Mouse (Mus musculus) retina, postnatal 1 day (tissue): Measurements from ENCODE around the gene Gdpd5.

Experiments
- DNase-seq: peaks from one replicate; pipeline ENCODE4 v3.0.0-alpha.2; 2012

The Gdpd5 gene

GRCm38 (mm10) chr7:99381214-99382087 is at the start of gene Gdpd5:
Gdpd5 (plus strand) TSS chr7:99381414.
- DNase-seq, result peak; percentile 99

GRCm38 (mm10) chr7:99332774-99333480 is 48.3 kb upstream of the Gdpd5 start:
- DNase-seq, result peak; percentile 80

GRCm38 (mm10) chr7:99340736-99341135 is 40.5 kb upstream of the Gdpd5 start:
- no peak for DNase-seq

- no peak for DNase-seq
Measured at GRCm38 (mm10) chr7:99343577-99343976, 37.6 kb upstream of the Gdpd5 start.

DNA sequence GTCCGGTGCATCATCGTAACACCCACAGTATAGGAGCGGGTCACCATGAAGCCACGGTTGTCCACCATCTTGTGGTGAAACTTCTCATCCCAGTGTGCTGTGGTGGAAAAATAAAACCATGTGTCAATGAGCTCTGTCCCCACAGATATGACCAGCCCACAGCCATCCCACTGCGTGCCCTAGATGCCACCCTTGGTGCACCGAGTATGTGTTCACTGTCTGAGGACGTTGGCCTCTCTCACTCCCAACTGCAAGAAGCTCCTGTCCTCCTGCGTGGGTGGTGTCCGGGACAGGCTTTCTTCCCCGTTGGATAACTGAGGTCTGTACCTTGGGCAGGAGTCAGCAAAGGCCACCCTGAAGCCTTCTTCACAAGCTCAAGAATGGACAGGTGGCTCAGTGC is 33.9 kb upstream of the Gdpd5 start:
- DNase-seq, result no peak

GRCm38 (mm10) chr7:99348883-99349282 is 32.3 kb upstream of the Gdpd5 start:
- no peak for DNase-seq

- DNase-seq, result no peak
Measured at GRCm38 (mm10) chr7:99349782-99350720, 31.2 kb upstream of the Gdpd5 start.

GRCm38 (mm10) chr7:99351104-99351801 is 30.0 kb upstream of the Gdpd5 start:
- peak; percentile 65 for DNase-seq

GRCm38 (mm10) chr7:99351802-99352517 is 29.3 kb upstream of the Gdpd5 start:
- peak; percentile 80 for DNase-seq

GRCm38 (mm10) chr7:99352526-99353400 is 28.5 kb upstream of the Gdpd5 start, which contains the start of gene Serpinh1:
Serpinh1 (minus strand) TSS chr7:99353239.
- DNase-seq, result peak; percentile 84

GRCm38 (mm10) chr7:99355731-99356131 is 25.5 kb upstream of the Gdpd5 start:
- peak; percentile 75 for DNase-seq

- DNase-seq, result no peak
Measured at GRCm38 (mm10) chr7:99356244-99356930, 24.8 kb upstream of the Gdpd5 start.

DNA sequence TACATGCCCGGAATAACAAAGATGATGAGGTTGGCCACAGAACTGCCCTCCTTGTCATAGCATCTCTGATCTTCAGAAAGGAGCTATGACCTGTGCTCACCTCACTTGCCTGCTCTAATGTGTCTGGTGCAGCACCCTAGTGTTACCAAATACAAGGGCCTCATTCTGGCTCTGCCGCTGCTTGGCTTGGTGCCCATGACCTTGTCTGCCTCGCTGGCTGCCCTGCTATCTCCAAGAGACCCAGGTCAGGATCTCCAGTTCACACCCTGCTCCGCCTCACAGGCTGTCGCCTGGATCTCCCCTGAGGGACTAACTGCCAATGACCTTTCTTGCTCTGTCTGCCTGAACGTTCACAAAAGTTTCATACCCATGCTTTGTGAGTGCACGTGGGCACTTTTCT is 24.0 kb upstream of the Gdpd5 start:
- peak; percentile 50 for DNase-seq

DNA sequence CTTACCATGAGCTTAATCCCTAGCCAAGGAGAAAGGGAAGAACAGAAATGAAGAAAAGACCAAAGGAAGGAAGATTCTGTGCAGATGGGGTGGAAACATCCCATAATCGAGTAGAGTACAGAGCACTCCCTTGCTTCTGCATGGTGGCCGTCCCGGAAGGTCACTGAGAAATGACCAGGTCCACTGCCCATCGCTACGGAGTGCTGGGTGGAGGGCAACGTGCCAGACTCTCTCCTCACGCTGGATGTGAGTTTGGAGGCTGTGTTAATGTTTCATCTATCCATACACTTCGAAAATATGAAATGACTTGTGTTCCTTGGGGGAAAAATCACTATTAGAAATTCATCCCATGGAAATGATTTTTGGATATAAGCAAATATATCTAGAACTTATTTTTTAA is 22.8 kb upstream of the Gdpd5 start:
- no peak for DNase-seq

GRCm38 (mm10) chr7:99360021-99360802 is 21.0 kb upstream of the Gdpd5 start:
- DNase-seq, result peak; percentile 89

DNA sequence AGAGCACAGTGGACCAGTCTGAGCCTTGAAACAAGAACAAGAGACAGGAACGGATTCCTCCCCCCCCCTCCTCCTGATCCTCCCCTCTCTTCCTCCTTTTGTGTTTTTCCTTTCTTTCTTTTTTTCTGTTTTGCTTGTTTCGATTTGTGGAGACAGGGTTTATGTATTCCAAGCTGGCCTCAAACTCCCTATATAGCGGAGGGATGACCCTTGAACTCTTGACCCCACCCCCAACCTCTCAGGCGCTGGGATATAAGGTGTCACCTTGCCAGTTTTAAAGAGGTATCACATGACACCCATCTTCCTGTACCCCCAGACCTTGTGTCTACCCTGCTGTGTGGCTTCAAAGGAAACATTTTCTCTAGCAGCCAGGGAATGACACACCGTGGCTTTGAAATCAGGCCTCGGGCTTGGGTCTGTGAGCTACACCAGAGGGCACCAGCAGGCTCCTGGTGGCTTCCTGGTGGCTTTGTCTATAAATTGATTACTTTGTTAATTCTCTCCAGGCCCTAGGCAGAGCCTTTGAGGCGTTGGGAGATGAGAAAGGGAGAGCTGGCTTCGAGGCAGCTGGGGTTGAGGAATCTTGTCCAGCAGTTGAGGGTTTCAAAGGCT is 20.3 kb upstream of the Gdpd5 start:
- DNase-seq, result no peak

- DNase-seq, result no peak
Measured at GRCm38 (mm10) chr7:99362137-99362536, 19.1 kb upstream of the Gdpd5 start.

DNA sequence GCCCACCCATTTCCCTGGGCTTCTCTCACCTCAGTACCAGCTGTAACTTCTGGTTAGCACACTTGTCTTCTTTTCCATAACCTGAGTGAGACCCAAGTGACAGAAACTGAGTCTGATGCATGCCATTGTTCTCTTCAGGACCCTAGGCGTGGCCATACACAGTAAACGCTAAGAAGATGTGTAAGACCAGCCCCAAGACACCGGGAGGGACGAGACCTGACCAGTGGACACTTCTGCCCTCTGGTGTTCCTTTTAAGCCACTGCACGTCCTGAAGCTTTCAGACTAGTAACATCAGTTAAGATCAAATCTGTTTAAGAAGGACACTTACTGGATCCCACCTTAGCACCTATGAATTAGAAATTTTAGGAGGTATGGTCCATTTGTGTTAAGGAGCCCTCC is 16.1 kb upstream of the Gdpd5 start:
- peak; percentile 87 for DNase-seq

DNA sequence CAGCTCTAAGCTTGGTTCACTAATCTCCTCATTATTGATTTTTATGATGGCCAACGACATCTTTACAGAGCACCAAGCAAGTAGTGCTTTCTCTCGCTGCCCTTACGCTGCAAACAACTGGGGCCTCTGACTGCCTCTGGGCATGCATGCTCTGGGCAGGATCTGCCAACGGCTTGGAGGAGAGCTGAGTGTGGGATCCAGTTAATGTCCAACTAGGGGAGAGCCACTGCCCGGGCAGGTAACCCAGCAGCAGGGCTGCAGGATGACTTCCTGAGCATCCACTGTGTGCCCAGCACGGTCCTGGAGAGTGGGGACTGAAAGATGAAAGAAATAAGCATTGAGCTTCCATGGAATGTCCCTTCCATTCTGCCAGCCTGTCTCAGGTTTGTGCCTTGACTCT is 14.5 kb upstream of the Gdpd5 start:
- no peak for DNase-seq
